Mouse (Mus musculus) granulocyte monocyte progenitor cell, adult 5-6 weeks (primary cell): Measurements from ENCODE around the gene Olfr1356. TPM values are rescaled to one million over a fixed set of nuclear protein-coding genes. Genes with fewer than 3 reads are reported as not detected.
"Not testable (repeated sequence)": the region's sequence is repeated elsewhere in the genome, so short reads cannot be mapped to it uniquely, and the experiment has no call there.

ENCODE experiments used
- ATAC-seq: replicated peaks from 2 replicates; pipeline ENCODE4 v1.8.0; 2016; ENCODE audit warnings: mild to moderate bottlenecking, moderate TSS enrichment, inconsistent platforms; ENCODE audit not compliant: poor library complexity, severe bottlenecking
- total RNA-seq, 2 experiments: library from RNA; stranded (forward) in 1 of 2; stranded (reverse) in 1 of 2; fragments of 200-712, 200-1000 nt in 1 of 2; fragments of >200 nt in 1 of 2; fragmentation: Nextera tagmentation in 1 of 2; gene quantifications; 2 replicates each; pipeline ENCODE4 v1.2.3; 2014 to 2017

The Olfr1356 gene
- not detected in 2 replicates for total RNA-seq (2014; fragmentation: Nextera tagmentation)
- total RNA-seq (2017), result not detected in 2 replicates

DNA sequence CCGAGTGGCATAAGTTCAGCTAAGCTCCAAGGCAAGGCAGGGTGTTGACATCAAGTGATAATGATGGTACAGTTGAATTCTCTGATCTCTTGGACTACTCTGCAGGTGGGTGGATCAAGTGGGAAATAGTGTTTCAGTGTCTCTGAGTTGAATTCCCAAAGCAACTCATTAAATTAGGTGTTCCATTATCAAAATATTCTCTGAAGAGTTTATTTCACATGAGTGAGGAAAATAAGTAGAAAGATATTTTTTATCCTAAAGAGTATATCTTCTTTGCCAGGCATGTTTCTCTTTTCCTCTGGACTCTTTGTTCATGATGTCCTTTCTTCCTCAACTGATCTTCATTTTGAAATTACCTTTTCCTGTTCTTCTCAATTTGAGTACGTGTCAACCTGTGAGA lies at the start of gene Olfr1356:
TSS of gene Olfr1356 (minus strand) at position 101 of the 400 bp plus-strand sequence.
- no peak for ATAC-seq

DNA sequence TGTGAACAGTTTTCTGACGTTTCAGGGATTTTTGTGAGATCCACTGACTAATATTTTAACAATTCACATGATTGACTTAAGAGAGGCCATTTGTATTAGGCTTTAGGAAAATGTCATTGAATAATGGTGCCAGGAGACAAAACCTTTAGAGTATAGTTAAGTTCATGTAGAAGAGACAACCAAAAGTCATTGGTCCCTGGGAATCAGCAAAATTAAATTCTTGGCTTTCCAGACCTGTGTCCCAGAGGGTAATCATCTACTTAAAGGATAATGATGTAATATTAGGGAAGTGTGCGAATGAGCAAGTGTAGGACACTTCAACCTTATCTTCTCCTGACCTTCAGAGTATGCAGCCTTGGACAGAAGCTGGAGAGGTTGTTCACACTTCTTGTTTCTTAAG lies 23.3 kb upstream of the Olfr1356 start, which contains the start of gene Olfr1355:
TSS of gene Olfr1355 (plus strand) at position 301 of the 400 bp plus-strand sequence.
- ATAC-seq, result no peak

DNA sequence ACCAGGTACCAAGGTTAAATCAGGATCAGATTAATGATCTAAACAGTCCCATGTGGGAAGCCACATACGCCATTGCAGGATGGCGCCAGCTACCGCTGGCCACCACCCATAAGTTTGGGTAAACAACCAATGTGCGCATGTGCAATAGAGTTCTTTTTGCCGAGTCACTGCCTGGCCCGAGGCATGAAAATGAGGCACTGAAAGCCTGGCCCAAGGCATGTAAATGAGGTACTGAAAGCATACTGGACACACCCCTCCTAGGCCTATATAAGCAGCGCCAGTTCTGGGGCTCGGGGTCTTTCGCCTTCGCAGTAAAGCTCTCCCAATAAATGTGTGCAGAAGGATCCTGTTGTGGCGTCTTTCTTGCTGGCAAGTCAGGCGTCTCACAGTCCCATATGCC lies 11.5 kb downstream of the Olfr1356 start:
- not testable (repeated sequence) for ATAC-seq

DNA sequence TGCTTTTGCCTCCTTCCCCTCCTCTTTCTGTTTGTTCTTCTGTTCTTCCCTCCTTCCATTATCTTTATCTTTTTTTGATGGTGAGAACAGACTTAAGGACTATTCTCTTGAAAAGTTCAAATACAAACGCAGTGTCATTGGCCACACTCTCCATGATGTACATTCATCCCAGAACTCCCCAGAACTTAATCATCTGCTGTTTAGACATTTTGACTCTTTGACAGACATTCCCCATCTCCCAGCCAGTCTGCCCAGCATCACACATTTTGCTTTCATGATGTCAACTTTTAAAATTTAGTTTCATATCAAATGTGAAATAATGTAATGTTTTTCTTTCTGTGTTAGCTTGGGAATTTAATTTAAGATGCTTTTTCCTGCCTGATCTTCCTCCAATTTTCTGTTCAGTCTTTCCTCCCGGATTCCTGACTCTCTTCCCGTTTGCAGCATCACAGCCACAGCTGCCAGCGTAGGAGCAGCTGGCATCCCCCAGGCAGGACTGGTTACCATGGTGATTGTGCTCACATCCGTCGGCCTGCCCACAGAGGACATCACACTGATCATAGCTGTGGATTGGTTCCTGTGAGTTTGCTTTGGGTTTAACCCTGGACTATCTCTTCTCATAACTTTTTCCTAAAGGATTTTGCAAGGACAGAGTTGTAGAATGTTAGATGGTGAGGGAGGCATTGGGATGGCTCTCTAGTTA lies 39.5 kb downstream of the Olfr1356 start:
- no peak for ATAC-seq

DNA sequence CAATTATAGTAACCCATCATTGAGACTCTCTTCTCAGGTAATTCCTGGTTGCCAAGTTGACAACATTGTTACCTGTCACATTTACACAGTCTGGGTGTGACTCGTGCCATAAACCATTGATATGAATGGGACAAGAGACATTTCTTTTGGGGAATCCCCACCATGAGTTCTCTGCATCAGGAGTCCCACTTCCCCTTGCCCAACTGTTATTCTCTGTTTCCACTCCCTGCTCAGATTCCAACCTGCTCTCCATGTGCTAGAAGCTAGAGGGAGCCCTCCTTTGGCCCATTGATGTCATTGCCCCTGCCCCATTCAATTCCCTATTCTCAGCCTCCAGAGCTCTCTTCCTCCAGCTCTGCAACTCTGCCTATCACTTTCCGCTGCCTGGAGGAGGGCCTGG lies 50.5 kb downstream of the Olfr1356 start:
- no peak for ATAC-seq

Other genes starting within 250 kb of the Olfr1356 start
- not detected in 2 replicates for gene Olfr1357, start 234.1 kb downstream of the Olfr1356 start, total RNA-seq (2014; fragmentation: Nextera tagmentation)
- gene Olfr1357, start 234.1 kb downstream of the Olfr1356 start, total RNA-seq (2017), result not detected in 2 replicates
- gene Casp14, start 133.9 kb downstream of the Olfr1356 start, total RNA-seq (2014; fragmentation: Nextera tagmentation), result not detected in 2 replicates
- gene Casp14, start 133.9 kb downstream of the Olfr1356 start, total RNA-seq (2017), result not detected in 2 replicates
- not detected in 2 replicates for gene Ccdc105, start 99.1 kb downstream of the Olfr1356 start, total RNA-seq (2014; fragmentation: Nextera tagmentation)
- gene Ccdc105, start 99.1 kb downstream of the Olfr1356 start, total RNA-seq (2017), result not detected in 2 replicates
- not detected in 2 replicates for gene Slc1a6, start 71.7 kb downstream of the Olfr1356 start, total RNA-seq (2014; fragmentation: Nextera tagmentation)
- not detected in 2 replicates for gene Slc1a6, start 71.7 kb downstream of the Olfr1356 start, total RNA-seq (2017)
- gene Olfr1355, start 23.4 kb upstream of the Olfr1356 start, total RNA-seq (2014; fragmentation: Nextera tagmentation), result not detected in 2 replicates
- not detected in 2 replicates for gene Olfr1355, start 23.4 kb upstream of the Olfr1356 start, total RNA-seq (2017)
- gene Olfr1354, start 61.0 kb upstream of the Olfr1356 start, total RNA-seq (2014; fragmentation: Nextera tagmentation), result not detected in 2 replicates
- not detected in 2 replicates for gene Olfr1354, start 61.0 kb upstream of the Olfr1356 start, total RNA-seq (2017)
- gene Olfr8, start 98.5 kb upstream of the Olfr1356 start, total RNA-seq (2014; fragmentation: Nextera tagmentation), result not detected in 2 replicates
- gene Olfr8, start 98.5 kb upstream of the Olfr1356 start, total RNA-seq (2017), result not detected in 2 replicates
- gene Olfr1353, start 111.1 kb upstream of the Olfr1356 start, total RNA-seq (2014; fragmentation: Nextera tagmentation), result not detected in 2 replicates
- gene Olfr1353, start 111.1 kb upstream of the Olfr1356 start, total RNA-seq (2017), result not detected in 2 replicates
- not detected in 2 replicates for gene Olfr1352, start 128.9 kb upstream of the Olfr1356 start, total RNA-seq (2014; fragmentation: Nextera tagmentation)
- not detected in 2 replicates for gene Olfr1352, start 128.9 kb upstream of the Olfr1356 start, total RNA-seq (2017)
- gene Olfr1351, start 160.3 kb upstream of the Olfr1356 start, total RNA-seq (2014; fragmentation: Nextera tagmentation), result not detected in 2 replicates
- not detected in 2 replicates for gene Olfr1351, start 160.3 kb upstream of the Olfr1356 start, total RNA-seq (2017)
- gene Olfr57, start 176.6 kb upstream of the Olfr1356 start, total RNA-seq (2014; fragmentation: Nextera tagmentation), result not detected in 2 replicates
- gene Olfr57, start 176.6 kb upstream of the Olfr1356 start, total RNA-seq (2017), result not detected in 2 replicates
- 14.4 and 18.0 TPM in 2 replicates for gene 2610008E11Rik, start 245.4 kb upstream of the Olfr1356 start, total RNA-seq (2014; fragmentation: Nextera tagmentation)
- gene 2610008E11Rik, start 245.4 kb upstream of the Olfr1356 start, total RNA-seq (2017), result 13.9 and 18.0 TPM in 2 replicates